Mouse (Mus musculus) frontal cortex, adult (tissue): ENCODE results near the gene Hand1.
"Not testable (repeated sequence)": the region's sequence is repeated elsewhere in the genome, so short reads cannot be mapped to it uniquely, and the experiment has no call there.

Source experiments
- ATAC-seq: cut with Nextera tagmentation; 2 replicates; pipeline ENCODE4 v1.9.2; 2017; ENCODE audit warnings: mild to moderate bottlenecking, moderate library complexity, mixed read lengths; ENCODE audit not compliant: low TSS enrichment

The Hand1 gene

GRCm38 (mm10) chr11:57833296-57833977, 819 bp upstream of the Hand1 start:
- no peak for ATAC-seq

DNA sequence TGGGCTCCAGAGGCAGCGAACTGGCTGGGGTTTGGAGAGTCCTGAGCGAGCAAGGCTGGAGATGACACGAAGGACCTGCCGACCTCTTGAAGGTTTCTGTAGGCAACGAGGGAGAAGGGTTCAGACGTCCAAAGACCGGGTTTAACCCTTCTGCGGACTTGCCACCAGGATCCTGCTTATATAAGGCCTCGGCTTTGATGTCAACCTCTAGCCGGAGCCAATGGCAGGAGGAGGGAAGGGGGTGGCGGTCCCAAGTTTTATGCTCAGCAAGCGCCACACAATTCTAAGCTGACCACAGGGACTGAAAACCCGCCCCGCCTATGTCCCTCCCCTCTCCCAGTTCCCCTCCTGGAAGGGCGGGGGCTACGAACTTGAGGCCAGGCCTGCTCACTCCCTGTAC, 757 bp downstream of the Hand1 start:
- no peak for ATAC-seq

DNA sequence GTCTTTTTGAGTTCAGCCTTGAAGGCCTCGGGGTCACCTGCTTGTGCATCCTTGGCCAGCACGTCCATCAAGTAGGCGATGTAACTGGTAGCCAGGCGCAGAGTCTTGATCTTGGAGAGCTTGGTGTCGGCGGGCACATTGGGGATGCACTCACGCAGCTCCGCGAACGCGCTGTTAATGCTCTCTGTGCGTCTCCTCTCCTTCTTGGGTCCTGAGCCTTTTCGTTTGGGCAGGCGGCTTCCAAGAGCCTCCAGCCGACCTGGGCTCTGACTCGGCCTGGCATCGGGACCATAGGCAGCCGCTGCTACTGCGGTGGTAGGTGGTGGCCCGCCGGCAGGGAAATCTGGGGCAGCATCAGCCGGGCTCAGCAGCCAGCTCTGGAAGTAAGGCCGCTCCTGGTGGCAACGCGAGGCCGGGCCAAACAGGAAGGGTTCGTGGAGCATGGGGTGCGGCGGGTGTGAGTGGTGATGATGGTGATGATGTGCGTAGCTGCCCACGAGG, 1.3 kb downstream of the Hand1 start:
- ATAC-seq: no peak

DNA sequence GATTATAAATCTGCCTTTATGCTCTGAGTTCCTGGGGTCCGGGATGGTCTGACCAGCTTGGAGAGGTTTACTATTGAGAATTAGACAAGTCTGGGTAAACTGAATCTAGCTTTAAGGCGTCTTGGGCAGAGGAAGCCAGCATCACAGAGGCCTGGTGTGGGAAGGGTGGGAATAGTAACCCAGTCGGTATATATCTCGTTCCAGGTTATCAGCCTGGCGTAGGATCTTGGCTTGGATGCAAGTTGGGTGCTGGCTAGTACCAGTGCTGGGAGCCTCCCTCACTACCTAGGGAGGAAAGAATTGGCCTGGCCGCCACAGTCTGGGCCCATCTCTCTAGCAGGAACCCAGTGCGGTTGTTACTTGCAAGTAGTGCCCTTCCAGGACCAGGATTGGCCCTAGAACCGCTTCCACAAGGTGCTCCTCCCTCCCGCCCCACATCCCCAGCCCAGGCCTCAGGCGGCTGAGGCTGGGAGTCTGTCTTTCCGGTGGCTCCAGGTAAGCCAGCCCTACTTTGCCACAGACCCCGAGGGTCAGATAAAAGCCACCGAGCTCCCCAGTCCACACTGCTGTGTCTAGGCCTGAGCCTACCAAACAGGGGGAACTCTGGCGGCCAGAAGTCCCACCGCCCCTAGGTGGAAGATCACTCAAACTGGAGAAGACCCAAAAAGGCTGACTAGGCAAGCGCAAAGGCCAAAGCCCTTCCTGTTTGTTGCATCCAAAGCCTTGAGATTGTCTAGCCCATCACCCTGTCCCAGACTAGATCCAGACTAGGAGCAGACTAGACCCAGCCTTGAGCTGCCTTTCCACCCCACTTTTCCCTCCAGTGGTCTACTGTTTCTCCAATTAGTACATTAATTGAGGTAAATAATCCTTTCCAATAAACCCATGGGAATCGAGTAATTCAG, 2.5 kb downstream of the Hand1 start:
- no peak for ATAC-seq

DNA sequence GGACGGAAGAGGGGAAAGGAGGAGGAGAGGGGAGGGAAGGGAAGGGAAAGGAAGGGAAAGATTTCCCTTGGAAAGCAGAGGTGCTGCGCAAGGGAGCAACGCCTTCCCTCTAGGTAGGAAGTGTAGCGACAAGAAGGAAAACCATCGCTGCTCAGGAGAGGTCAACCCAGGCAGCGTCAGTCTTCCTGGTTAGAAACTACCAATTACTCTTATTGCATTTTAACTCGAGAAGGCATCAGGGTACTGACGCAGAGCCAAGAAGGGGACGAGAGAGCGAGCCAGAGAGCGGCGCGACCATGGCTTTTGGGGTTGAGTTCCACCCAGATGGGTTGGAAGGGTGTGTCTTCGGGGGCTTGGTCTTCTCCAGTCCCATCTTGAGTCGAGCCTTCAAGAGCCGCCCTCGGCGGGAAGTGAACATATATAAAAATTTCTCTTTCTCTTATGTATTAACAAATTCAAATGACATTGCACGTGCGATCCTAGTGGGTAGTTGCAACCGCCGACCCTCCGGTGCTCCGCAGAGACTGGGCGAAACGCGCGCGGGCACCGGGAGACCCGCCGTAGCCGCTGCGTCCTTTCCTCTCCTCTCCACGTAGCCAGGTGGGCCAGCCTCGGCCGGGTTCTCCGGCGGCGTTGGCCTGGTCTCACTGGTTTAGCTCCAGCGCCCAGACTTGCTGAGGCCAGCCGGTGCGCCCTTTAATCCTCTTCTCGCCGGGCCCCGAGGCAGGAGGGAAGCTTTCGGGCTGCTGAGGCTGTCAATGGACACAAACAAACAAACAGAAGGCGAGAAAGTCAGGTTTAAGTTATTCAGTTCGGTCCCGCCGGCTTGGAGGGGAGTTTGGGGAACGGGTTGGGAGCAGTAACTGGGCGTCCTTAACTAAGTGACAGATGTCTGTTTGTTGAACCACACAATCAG, 3.4 kb downstream of the Hand1 start:
- no peak for ATAC-seq

DNA sequence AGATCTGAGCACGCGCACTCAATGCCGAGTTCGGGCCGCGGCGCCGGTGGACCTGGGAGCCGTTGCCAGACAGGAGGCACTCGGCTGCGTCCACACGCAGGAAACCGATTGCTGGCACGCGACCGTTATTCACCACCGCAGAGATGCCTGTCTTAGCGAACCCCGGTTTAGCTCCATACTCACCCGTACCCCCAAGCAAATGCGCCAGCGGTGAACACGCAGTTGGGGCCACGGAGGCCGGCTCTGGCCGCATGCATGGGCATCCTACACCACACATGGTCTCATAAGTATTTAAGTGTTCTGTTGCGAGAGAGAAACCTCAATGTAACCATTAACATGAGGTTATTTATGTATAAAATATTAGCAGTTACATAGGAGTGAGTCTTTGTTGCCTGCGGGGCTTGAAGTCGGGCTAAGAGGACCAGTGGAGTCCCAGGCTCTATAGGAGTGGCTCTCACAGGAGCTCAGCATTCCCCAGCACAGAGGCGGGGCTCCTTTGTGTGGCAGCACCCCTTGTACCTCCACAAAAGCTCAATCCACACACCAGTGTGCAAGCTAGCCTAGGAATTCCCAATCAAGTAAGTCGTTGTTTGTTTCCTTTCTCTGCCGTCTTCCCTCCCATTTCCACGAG, 4.6 kb downstream of the Hand1 start:
- ATAC-seq: no peak

GRCm38 (mm10) chr11:57827048-57827914, 5.3 kb downstream of the Hand1 start:
- ATAC-seq: no peak

DNA sequence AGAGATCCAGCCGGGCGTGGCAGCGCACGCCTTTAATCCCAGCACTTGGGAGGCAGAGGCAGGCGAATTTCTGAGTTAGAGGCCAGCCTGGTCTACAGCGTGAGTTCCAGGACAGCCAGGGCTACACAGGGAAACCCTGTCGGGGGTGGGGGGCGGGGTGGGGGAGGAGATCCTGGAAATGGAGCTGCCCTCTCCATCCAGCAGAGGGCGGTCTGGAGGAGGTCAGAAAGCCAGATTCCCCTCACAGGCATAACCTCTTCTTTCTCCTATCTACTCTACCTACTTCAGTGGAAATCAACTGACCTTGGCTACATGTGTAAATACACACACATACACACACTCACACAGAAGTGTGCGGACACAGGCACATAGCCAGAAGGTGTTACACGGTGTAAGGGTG, 7.4 kb downstream of the Hand1 start:
- ATAC-seq: not testable (repeated sequence)

- ATAC-seq: no peak
Measured at GRCm38 (mm10) chr11:57823714-57824113, 8.9 kb downstream of the Hand1 start.

- not testable (repeated sequence) for ATAC-seq
Measured at GRCm38 (mm10) chr11:57823159-57823558, 9.5 kb downstream of the Hand1 start.

- peak; percentile 72; the same call in 1 of the 2 replicates for ATAC-seq
Measured at GRCm38 (mm10) chr11:57819999-57820581, 12.5 kb downstream of the Hand1 start.

GRCm38 (mm10) chr11:57818189-57818588, 14.4 kb downstream of the Hand1 start:
- ATAC-seq: no peak

- no peak for ATAC-seq
Measured at GRCm38 (mm10) chr11:57813641-57814040, 19.0 kb downstream of the Hand1 start.

DNA sequence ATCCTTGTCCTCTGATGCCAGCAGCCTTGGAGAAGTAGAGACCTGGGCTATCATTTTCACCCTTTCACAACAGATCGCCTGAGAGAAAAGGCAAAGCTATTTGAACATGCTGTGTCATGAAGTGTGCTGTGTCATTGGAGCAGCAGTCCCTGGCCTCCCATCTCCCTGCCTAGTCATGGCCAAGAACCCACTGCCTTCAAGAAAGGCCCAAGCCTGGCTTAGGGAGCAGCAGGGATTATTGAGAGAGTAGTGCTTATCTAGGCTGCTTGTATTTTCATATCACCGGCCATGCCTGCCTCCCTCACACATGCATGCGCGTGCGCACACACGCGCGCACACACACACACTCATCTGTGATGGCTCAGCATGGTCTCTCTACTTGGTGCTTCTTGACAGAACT, 20.4 kb downstream of the Hand1 start:
- ATAC-seq: no peak

DNA sequence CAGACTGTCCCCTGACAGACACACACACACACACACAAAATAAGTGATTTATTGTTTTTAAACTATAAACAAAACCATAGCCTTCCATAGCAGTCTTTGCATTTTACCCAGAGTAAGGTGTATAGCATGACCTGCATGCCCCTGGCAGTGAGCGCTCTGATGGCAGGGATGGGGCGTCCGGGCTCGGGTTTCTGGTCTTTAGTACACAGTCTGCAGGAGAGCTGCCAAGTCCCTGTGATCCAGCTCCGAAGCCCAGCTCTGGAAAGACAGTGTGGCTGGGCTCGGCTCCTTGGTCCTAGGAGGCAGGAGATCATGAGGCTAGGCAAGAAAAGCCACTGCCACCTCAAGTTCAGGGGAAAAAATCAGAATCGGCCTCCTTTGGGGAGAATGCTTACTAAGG, 21.6 kb downstream of the Hand1 start:
- no peak for ATAC-seq

DNA sequence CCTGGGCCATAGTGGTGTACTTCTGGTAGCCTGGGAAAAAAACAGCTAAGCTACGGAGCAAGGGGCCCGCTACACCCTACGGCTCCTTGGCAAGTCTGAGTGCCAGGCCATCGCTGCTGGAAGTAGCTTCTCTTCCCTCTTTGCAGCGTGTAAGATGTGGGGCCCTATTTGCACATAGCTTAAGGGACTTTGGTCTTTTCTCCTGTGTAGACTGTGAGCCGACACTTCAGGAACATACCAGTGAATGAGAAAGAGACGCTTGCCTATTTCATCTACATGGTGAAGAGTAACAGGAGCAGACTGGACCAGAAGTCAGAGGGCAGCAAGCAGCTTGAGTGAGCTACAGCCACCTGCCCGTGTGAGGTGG, 22.9 kb downstream of the Hand1 start:
- ATAC-seq: no peak

GRCm38 (mm10) chr11:57809017-57809731, 23.4 kb downstream of the Hand1 start:
- no peak for ATAC-seq

DNA sequence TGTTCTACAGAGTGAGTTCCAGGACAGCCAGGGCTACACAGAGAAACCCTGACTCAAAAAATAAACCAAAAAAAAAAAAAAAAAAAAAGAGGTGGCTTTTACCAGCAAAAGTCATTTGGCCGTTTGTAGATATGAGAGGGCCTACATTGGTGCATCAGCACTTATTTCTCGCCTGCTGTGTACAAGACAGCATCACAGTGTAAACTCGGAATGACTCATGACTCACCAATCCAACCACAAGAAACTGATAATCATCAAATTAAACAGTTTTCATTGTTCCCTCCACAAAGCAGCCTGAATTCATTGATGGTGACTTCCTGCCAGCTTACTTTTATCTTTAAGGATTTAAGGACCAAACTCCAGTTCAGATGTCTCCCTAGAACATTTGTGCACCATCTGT, 27.6 kb downstream of the Hand1 start:
- ATAC-seq: no peak

DNA sequence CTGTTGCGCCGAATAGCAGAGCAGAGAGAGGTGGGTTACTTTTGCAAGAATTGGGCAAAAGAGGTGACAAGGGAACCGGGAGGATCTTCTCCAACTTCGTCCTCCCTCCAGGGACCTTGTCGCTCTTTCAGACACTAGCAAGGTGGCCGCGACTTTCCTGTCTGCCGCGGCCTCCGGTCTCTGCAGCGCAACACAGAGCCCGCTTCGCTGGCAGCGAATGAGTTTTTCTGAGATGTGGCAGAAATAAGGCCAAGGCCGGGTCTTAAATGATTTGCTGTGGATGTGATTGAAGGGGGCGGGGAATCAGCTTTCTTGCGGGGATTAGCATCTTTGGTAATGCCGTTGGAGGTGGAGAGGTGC, 30.1 kb downstream of the Hand1 start:
- ATAC-seq: no peak
